Mouse (Mus musculus): Measurements from ENCODE around the gene Moxd1. TPM values are rescaled to one million over a fixed set of nuclear protein-coding genes. Genes with fewer than 3 reads are reported as not detected.
"Not testable (repeated sequence)": the region's sequence is repeated elsewhere in the genome, so short reads cannot be mapped to it uniquely, and the experiment has no call there.

The Moxd1 gene
- total RNA-seq, 2 experiments from 2014 or later = not detected

GRCm38 (mm10) chr10:24259794-24260590 is 36.7 kb downstream of the Moxd1 start:
- no peak for ATAC-seq (replicated peaks; ENCODE audit: poor library complexity, severe bottlenecking)

GRCm38 (mm10) chr10:24267520-24267919 is 44.2 kb downstream of the Moxd1 start:
- no peak for ATAC-seq (replicated peaks; ENCODE audit: poor library complexity, severe bottlenecking)

- no peak; the same call in 1 of the 2 replicates for ATAC-seq (replicated peaks; ENCODE audit: poor library complexity, severe bottlenecking)
Measured at GRCm38 (mm10) chr10:24271077-24271637, 47.8 kb downstream of the Moxd1 start.

GRCm38 (mm10) chr10:24276211-24276610 is 52.9 kb downstream of the Moxd1 start:
- no peak for ATAC-seq (replicated peaks; ENCODE audit: poor library complexity, severe bottlenecking)

GRCm38 (mm10) chr10:24282650-24283049 is 59.3 kb downstream of the Moxd1 start:
- ATAC-seq (replicated peaks; ENCODE audit: poor library complexity, severe bottlenecking) = no peak

GRCm38 (mm10) chr10:24291611-24292010 is 68.3 kb downstream of the Moxd1 start:
- peak; percentile 59 for ATAC-seq (replicated peaks; ENCODE audit: poor library complexity, severe bottlenecking)

- no peak for ATAC-seq (replicated peaks; ENCODE audit: poor library complexity, severe bottlenecking)
Measured at GRCm38 (mm10) chr10:24292671-24293070, 69.4 kb downstream of the Moxd1 start.

GRCm38 (mm10) chr10:24296608-24297007 is 73.3 kb downstream of the Moxd1 start:
- no peak for ATAC-seq (replicated peaks; ENCODE audit: poor library complexity, severe bottlenecking)

- ATAC-seq (replicated peaks; ENCODE audit: poor library complexity, severe bottlenecking) = peak; percentile 42; the same call in 1 of the 2 replicates
Measured at GRCm38 (mm10) chr10:24297792-24298191, 74.5 kb downstream of the Moxd1 start.

- peak; percentile 93 for ATAC-seq (replicated peaks; ENCODE audit: poor library complexity, severe bottlenecking)
Measured at GRCm38 (mm10) chr10:24298260-24299244, 75.2 kb downstream of the Moxd1 start.

GRCm38 (mm10) chr10:24312191-24312611 is 88.9 kb downstream of the Moxd1 start:
- ATAC-seq (replicated peaks; ENCODE audit: poor library complexity, severe bottlenecking) = peak; percentile 97

- ATAC-seq (replicated peaks; ENCODE audit: poor library complexity, severe bottlenecking) = no peak
Measured at GRCm38 (mm10) chr10:24317126-24317836, 94.0 kb downstream of the Moxd1 start.

GRCm38 (mm10) chr10:24320326-24320725 is 97.0 kb downstream of the Moxd1 start:
- ATAC-seq (replicated peaks; ENCODE audit: poor library complexity, severe bottlenecking) = no peak

- ATAC-seq (replicated peaks; ENCODE audit: poor library complexity, severe bottlenecking) = no peak
Measured at GRCm38 (mm10) chr10:24323066-24323465, 99.7 kb downstream of the Moxd1 start.

GRCm38 (mm10) chr10:24327265-24327664 is 103.9 kb downstream of the Moxd1 start:
- ATAC-seq (replicated peaks; ENCODE audit: poor library complexity, severe bottlenecking) = not testable (repeated sequence)

- ATAC-seq (replicated peaks; ENCODE audit: poor library complexity, severe bottlenecking) = no peak
Measured at GRCm38 (mm10) chr10:24332799-24333198, 109.5 kb downstream of the Moxd1 start.

- ATAC-seq (replicated peaks; ENCODE audit: poor library complexity, severe bottlenecking) = no peak
Measured at GRCm38 (mm10) chr10:24339593-24340143, 116.4 kb downstream of the Moxd1 start.

GRCm38 (mm10) chr10:24340551-24341213 is 117.4 kb downstream of the Moxd1 start:
- ATAC-seq (replicated peaks; ENCODE audit: poor library complexity, severe bottlenecking) = no peak

GRCm38 (mm10) chr10:24341214-24341589 is 117.9 kb downstream of the Moxd1 start:
- ATAC-seq (replicated peaks; ENCODE audit: poor library complexity, severe bottlenecking) = no peak
